Mouse (Mus musculus) liver, embryonic 12.5 days (tissue): ENCODE data around the gene Dot1l. TPM values are rescaled to one million over a fixed set of nuclear protein-coding genes. Genes with fewer than 3 reads are reported as not detected.

Experiments used
- ATAC-seq: fragments of 200-750 bp; cut with Nextera tagmentation; 2 replicates; pipeline ENCODE4 v1.8.0; 2017; ENCODE audit warnings: moderate number of reproducible peaks, mild to moderate bottlenecking, moderate library complexity
- H3K27ac ChIP-seq: fragments of 300-500 bp; sonication (generic); 2 replicates; pipeline ENCODE4 v1.5.1; 2016; ENCODE audit warnings: mild to moderate bottlenecking
- H3K27me3 ChIP-seq: fragments of 300-500 bp; sonication (generic); replicated peaks from 2 replicates; pipeline ENCODE4 v1.6.1; 2016; ENCODE audit warnings: mild to moderate bottlenecking, moderate library complexity
- H3K36me3 ChIP-seq: fragments of 300-500 bp; sonication (generic); 2 replicates; pipeline ENCODE4 v1.6.1; 2016; ENCODE audit warnings: mild to moderate bottlenecking, moderate library complexity
- H3K4me1 ChIP-seq: fragments of 300-500 bp; sonication (generic); 2 replicates; pipeline ENCODE4 v1.6.1; 2016
- H3K4me2 ChIP-seq: fragments of 300-500 bp; sonication (generic); 2 replicates; pipeline ENCODE4 v1.6.1; 2016; ENCODE audit warnings: mild to moderate bottlenecking, moderate library complexity
- H3K4me3 ChIP-seq: fragments of 300-500 bp; sonication (generic); 2 replicates; pipeline ENCODE4 v1.5.1; 2016; ENCODE audit warnings: mild to moderate bottlenecking, moderate library complexity
- H3K9ac ChIP-seq: fragments of 300-500 bp; sonication (generic); 2 replicates; pipeline ENCODE4 v1.6.1; 2016; ENCODE audit warnings: mild to moderate bottlenecking, moderate library complexity
- H3K9me3 ChIP-seq: fragments of 300-500 bp; sonication (generic); replicated peaks from 2 replicates; pipeline ENCODE4 v1.6.1; 2016; ENCODE audit warnings: mild to moderate bottlenecking, moderate library complexity
- WGBS: fragments of 180-500 bp; shearing (Covaris S2); methylation state at CpG from one replicate; pipeline ENCODE4 v1.1.7; 2016; ENCODE audit not compliant: insufficient replicate concordance; 5-methylcytosine and 5-hydroxymethylcytosine counted together
- polyA plus RNA-seq: library from polyadenylated mRNA; unstranded; fragments of >200 nt; fragmentation: Nextera tagmentation; extraction: Ambion mirVana; gene quantifications from 2 replicates; pipeline ENCODE4 v1.2.1, GENCODE M21; 2016

Dot1l gene
- polyA plus RNA-seq, 1 experiment from 2014 or later, result 15.7 TPM

- Histone ChIP-seq H3K27me3 (no peaks in the 10 kb centered on the region), H3K27ac (no peak overlapping the region), H3K9ac (no peak overlapping the region), H3K9me3 (no peaks in the 10 kb centered on the region), H3K4me1 (peaks cover 6% of the 10 kb centered on the region), H3K4me3 (no peak overlapping the region), H3K36me3 (peaks cover 100% of the 10 kb centered on the region), H3K4me2 (no peak overlapping the region)
- ATAC-seq, result no peak
Observed at GRCm38 (mm10) chr10:80779565-80779964, 24.6 kb downstream of the Dot1l start.

- WGBS, result 97% methylated on average over 2 of the region's 2 CpGs
- Histone ChIP-seq H3K4me2 (no peak overlapping the region), H3K4me1 (no peaks in the 10 kb centered on the region), H3K4me3 (no peak overlapping the region), H3K9me3 (no peaks in the 10 kb centered on the region), H3K36me3 (peaks cover 100% of the 10 kb centered on the region), H3K9ac (no peak overlapping the region), H3K27ac (no peak overlapping the region), H3K27me3 (no peaks in the 10 kb centered on the region)
- ATAC-seq, result no peak
Observed at GRCm38 (mm10) chr10:80784302-80784701, 29.3 kb downstream of the Dot1l start.

- Histone ChIP-seq H3K27me3 (no peaks in the 10 kb centered on the region), H3K9me3 (no peaks in the 10 kb centered on the region), H3K9ac (no peak overlapping the region), H3K4me3 (no peak overlapping the region), H3K36me3 (peaks cover 100% of the 10 kb centered on the region), H3K4me2 (no peak overlapping the region), H3K27ac (no peak overlapping the region), H3K4me1 (no peaks in the 10 kb centered on the region)
- ATAC-seq, result no peak
- 93% methylated on average over 12 of the region's 12 CpGs for WGBS
Observed at GRCm38 (mm10) chr10:80784871-80785270, 29.9 kb downstream of the Dot1l start.

GRCm38 (mm10) chr10:80785963-80786362, 31.0 kb downstream of the Dot1l start:
- WGBS, result 89% methylated on average over 11 of the region's 11 CpGs
- ATAC-seq, result no peak

GRCm38 (mm10) chr10:80787517-80787916, 32.5 kb downstream of the Dot1l start:
- Histone ChIP-seq H3K9me3 (no peaks in the 10 kb centered on the region), H3K36me3 (peaks cover 100% of the 10 kb centered on the region), H3K27ac (no peak overlapping the region), H3K4me1 (peaks cover 17% of the 10 kb centered on the region), H3K27me3 (no peaks in the 10 kb centered on the region), H3K4me3 (no peak overlapping the region), H3K4me2 (no peak overlapping the region), H3K9ac (no peak overlapping the region)
- no peak for ATAC-seq
- WGBS, result 75% methylated on average over 2 of the region's 2 CpGs

More at GRCm38 (mm10) chr10:80785963-80786362, 31.0 kb downstream of the Dot1l start:
- Histone ChIP-seq H3K36me3 (peaks cover 100% of the 10 kb centered on the region), H3K4me1 (peaks cover 1% of the 10 kb centered on the region; the same call in 1 of the 2 replicates), H3K4me2 (no peak overlapping the region), H3K27me3 (no peaks in the 10 kb centered on the region), H3K27ac (no peak overlapping the region), H3K4me3 (no peak overlapping the region), H3K9ac (no peak overlapping the region), H3K9me3 (no peaks in the 10 kb centered on the region)

- Histone ChIP-seq H3K9me3 (no peaks in the 10 kb centered on the region), H3K36me3 (peaks cover 100% of the 10 kb centered on the region), H3K4me2 (no peak overlapping the region), H3K27ac (no peak overlapping the region), H3K4me1 (peaks cover 24% of the 10 kb centered on the region), H3K4me3 (no peak overlapping the region), H3K27me3 (no peaks in the 10 kb centered on the region), H3K9ac (no peak overlapping the region)
- WGBS, result 82% methylated on average over 19 of the region's 19 CpGs
- ATAC-seq, result no peak
Observed at GRCm38 (mm10) chr10:80790761-80791404, 35.9 kb downstream of the Dot1l start.

GRCm38 (mm10) chr10:80791476-80792174, 36.6 kb downstream of the Dot1l start:
- H3K9me3 ChIP-seq, result no peaks in the 10 kb centered on the region
- 0 out of 2 replicates have a peak overlapping the region, but pooled peaks have one; percentile 22 for H3K27ac ChIP-seq
- H3K9ac ChIP-seq, result no peak overlapping the region
- peaks cover 100% of the 10 kb centered on the region for H3K36me3 ChIP-seq
- 76% methylated on average over 33 of the region's 33 CpGs for WGBS
- no peak overlapping the region for H3K4me2 ChIP-seq
- peaks cover 32% of the 10 kb centered on the region for H3K4me1 ChIP-seq
- no peaks in the 10 kb centered on the region for H3K27me3 ChIP-seq
- H3K4me3 ChIP-seq, result no peak overlapping the region
- ATAC-seq, result no peak

- peaks cover 97% of the 10 kb centered on the region for H3K36me3 ChIP-seq
- H3K27me3 ChIP-seq, result no peaks in the 10 kb centered on the region
- H3K9me3 ChIP-seq, result no peaks in the 10 kb centered on the region
- no peak overlapping the region for H3K4me2 ChIP-seq
- peak overlapping the region; percentile 22; the same call in 1 of the 2 replicates for H3K27ac ChIP-seq
- H3K4me3 ChIP-seq, result no peak overlapping the region
- H3K9ac ChIP-seq, result no peak overlapping the region
- no peak for ATAC-seq
- WGBS, result 67% methylated on average over 41 of the region's 41 CpGs
- H3K4me1 ChIP-seq, result peaks cover 39% of the 10 kb centered on the region
Observed at GRCm38 (mm10) chr10:80792175-80793032, 37.4 kb downstream of the Dot1l start.

- no peak overlapping the region for H3K4me3 ChIP-seq
- no peak for ATAC-seq
- H3K4me1 ChIP-seq, result peaks cover 40% of the 10 kb centered on the region
- no peak overlapping the region for H3K4me2 ChIP-seq
- H3K27me3 ChIP-seq, result no peaks in the 10 kb centered on the region
- peaks cover 89% of the 10 kb centered on the region for H3K36me3 ChIP-seq
- WGBS, result 86% methylated on average over 13 of the region's 13 CpGs
- no peaks in the 10 kb centered on the region for H3K9me3 ChIP-seq
- no peak overlapping the region for H3K27ac ChIP-seq
- H3K9ac ChIP-seq, result no peak overlapping the region
Observed at GRCm38 (mm10) chr10:80793033-80793784, 38.2 kb downstream of the Dot1l start.

- Histone ChIP-seq H3K36me3 (peaks cover 83% of the 10 kb centered on the region), H3K9ac (no peak overlapping the region)
- 76% methylated on average over 4 of the region's 4 CpGs for WGBS
Observed at GRCm38 (mm10) chr10:80793803-80794202, 38.8 kb downstream of the Dot1l start.

GRCm38 (mm10) chr10:80794750-80795149, 39.7 kb downstream of the Dot1l start:
- peaks cover 73% of the 10 kb centered on the region for H3K36me3 ChIP-seq
- H3K4me1 ChIP-seq, result peaks cover 47% of the 10 kb centered on the region
- no peak overlapping the region for H3K4me3 ChIP-seq
- ATAC-seq, result no peak
- no peaks in the 10 kb centered on the region for H3K27me3 ChIP-seq
- no peak overlapping the region for H3K4me2 ChIP-seq
- H3K9me3 ChIP-seq, result no peaks in the 10 kb centered on the region
- no peak overlapping the region for H3K9ac ChIP-seq
- peak overlapping the region; percentile 13 for H3K27ac ChIP-seq
- 88% methylated on average over 8 of the region's 8 CpGs for WGBS

More at GRCm38 (mm10) chr10:80793803-80794202, 38.8 kb downstream of the Dot1l start:
- peaks cover 40% of the 10 kb centered on the region for H3K4me1 ChIP-seq
- H3K4me3 ChIP-seq, result no peak overlapping the region
- no peak for ATAC-seq
- H3K9me3 ChIP-seq, result no peaks in the 10 kb centered on the region
- H3K27me3 ChIP-seq, result no peaks in the 10 kb centered on the region
- H3K27ac ChIP-seq, result 0 out of 2 replicates have a peak overlapping the region, but pooled peaks have one; percentile 37
- no peak overlapping the region for H3K4me2 ChIP-seq
